31 mouse cellular contexts compared by ENCODE assay signal in genomic region chr7:93855025-93855424, GRCm38 (mm10).
DNase-seq lines count a peak whose midpoint lies in the region; ATAC-seq lines count a peak whose summit lies in the region.
"Had no signal": no experiment of that assay in that cellular context is flagged by ENCODE, and none has a peak within 500 bp of the region (broad histone marks: within the 10 kb centered on the region; RNA-seq: fewer than 3 reads in every experiment).

No protein-coding gene starts in this region.

- peak; percentile 12 for DNase-seq in hindbrain, embryonic 11.5 days (ENCODE audit: low spot score)
- peak; percentile 85 for DNase-seq in midbrain, embryonic 11.5 days (ENCODE audit: low spot score, missing footprints)
- DNase-seq in spleen, postnatal 14 days (ENCODE audit: low spot score in 2 of 2) = no peak
- no peak for DNase-seq in natural killer cell, adult 2 months (ENCODE audit: low spot score in 2 of 2)
- no peak for DNase-seq in gastrocnemius, postnatal 25 days
- DNase-seq: adrenal gland, adult 2 months; B cell, adult 2 months; cerebellum, adult 8-10 months; cerebellum, postnatal 25 days; gastrocnemius, postnatal 36 days; heart, adult 2 months; heart, postnatal 4 days; kidney, adult 11 months; kidney, postnatal 25 days; left cerebral cortex, postnatal 4 days; liver, postnatal 0 days; lung, postnatal 4 days; right cerebral cortex, postnatal 25 days; thymus, postnatal 14 days had no signal

- H3K4me1 ChIP-seq in hindbrain, embryonic 11.5 days (replicated peaks; ENCODE audit: control insufficient read depth, insufficient read depth, low read length) = no peaks in the 10 kb centered on the region
- H3K4me1 ChIP-seq in hindbrain, embryonic 16.5 days (ENCODE audit: control insufficient read depth, insufficient read depth, low read depth, low read length) = no peaks in the 10 kb centered on the region
- H3K4me1 ChIP-seq in hindbrain, embryonic 13.5 days (replicated peaks) = no peaks in the 10 kb centered on the region
- H3K4me1 ChIP-seq in midbrain, embryonic 11.5 days (ENCODE audit: control insufficient read depth, insufficient read depth, low read length) = peaks cover 3% of the 10 kb centered on the region; the same call in 1 of the 2 replicates
- peaks cover 7% of the 10 kb centered on the region; the same call in 1 of the 2 replicates for H3K4me1 ChIP-seq in midbrain, embryonic 16.5 days (ENCODE audit: control insufficient read depth, insufficient read depth, low read length)
- H3K4me1 ChIP-seq: embryonic facial prominence, embryonic 12.5 days; heart, embryonic 12.5 days; liver, embryonic 12.5 days; megakaryocyte, embryonic 14.5 days; neural tube, embryonic 12.5 days had no signal

- no peaks in the 10 kb centered on the region for H3K27me3 ChIP-seq in hindbrain, embryonic 11.5 days (ENCODE audit: control insufficient read depth, insufficient read depth, low read length)
- no peaks in the 10 kb centered on the region for H3K27me3 ChIP-seq in hindbrain, embryonic 16.5 days (replicated peaks; ENCODE audit: control insufficient read depth, insufficient read depth, low read length)
- no peaks in the 10 kb centered on the region for H3K27me3 ChIP-seq in hindbrain, embryonic 13.5 days
- no peaks in the 10 kb centered on the region for H3K27me3 ChIP-seq in midbrain, embryonic 11.5 days (ENCODE audit: control insufficient read depth, insufficient read depth, low read length)
- no peaks in the 10 kb centered on the region for H3K27me3 ChIP-seq in midbrain, embryonic 16.5 days (ENCODE audit: control insufficient read depth, insufficient read depth, low read depth, low read length)
- H3K27me3 ChIP-seq: CH12.LX; embryonic facial prominence, embryonic 12.5 days; heart, embryonic 12.5 days; liver, embryonic 12.5 days; megakaryocyte, embryonic 14.5 days; neural tube, embryonic 12.5 days had no signal

- WGBS in hindbrain, embryonic 11.5 days = 46% methylated on average over 6 of the region's 6 CpGs
- 29% methylated on average over 6 of the region's 6 CpGs for WGBS in hindbrain, embryonic 16.5 days
- 30% methylated on average over 6 of the region's 6 CpGs for WGBS in hindbrain, embryonic 13.5 days
- 37% methylated on average over 6 of the region's 6 CpGs for WGBS in midbrain, embryonic 11.5 days
- 18% methylated on average over 6 of the region's 6 CpGs for WGBS in midbrain, embryonic 16.5 days

- H3K4me2 ChIP-seq in hindbrain, embryonic 11.5 days (replicated peaks; ENCODE audit: low read depth, low read length) = no peak overlapping the region
- no peak overlapping the region for H3K4me2 ChIP-seq in hindbrain, embryonic 16.5 days (ENCODE audit: low read length)
- H3K4me2 ChIP-seq in hindbrain, embryonic 13.5 days = 0 out of 2 replicates have a peak overlapping the region, but pooled peaks have one; percentile 1
- no peak overlapping the region for H3K4me2 ChIP-seq in midbrain, embryonic 11.5 days
- peak overlapping the region; percentile 12 for H3K4me2 ChIP-seq in midbrain, embryonic 16.5 days (ENCODE audit: low read length)
- H3K4me2 ChIP-seq: embryonic facial prominence, embryonic 12.5 days; heart, embryonic 12.5 days; liver, embryonic 12.5 days; neural tube, embryonic 12.5 days had no signal

- peak; percentile 51 for ATAC-seq in hindbrain, embryonic 11.5 days (ENCODE audit: low FRiP score)
- ATAC-seq in hindbrain, embryonic 16.5 days = no peak
- 0 out of 2 replicates have a peak, but pooled peaks have one; percentile 46 for ATAC-seq in hindbrain, embryonic 13.5 days (ENCODE audit: low FRiP score)
- peak; percentile 73 for ATAC-seq in midbrain, embryonic 11.5 days (ENCODE audit: low FRiP score)
- ATAC-seq in midbrain, embryonic 16.5 days = peak; percentile 39; the same call in 1 of the 2 replicates
- ATAC-seq: activated CD4-positive, CD25-positive, alpha-beta regulatory T cell, adult 4 months; inflammation-experienced regulatory T-cells, adult 6 months; liver, embryonic 12.5 days; liver, postnatal 0 days had no signal

- H3K36me3 ChIP-seq in hindbrain, embryonic 11.5 days (ENCODE audit: control insufficient read depth, insufficient read depth, low read length) = no peaks in the 10 kb centered on the region
- H3K36me3 ChIP-seq in hindbrain, embryonic 16.5 days (ENCODE audit: control insufficient read depth, insufficient read depth, low read length) = no peaks in the 10 kb centered on the region
- H3K36me3 ChIP-seq in hindbrain, embryonic 13.5 days = no peaks in the 10 kb centered on the region
- no peaks in the 10 kb centered on the region for H3K36me3 ChIP-seq in midbrain, embryonic 11.5 days (ENCODE audit: control insufficient read depth, insufficient read depth, low read length)
- no peaks in the 10 kb centered on the region for H3K36me3 ChIP-seq in midbrain, embryonic 16.5 days (ENCODE audit: control insufficient read depth, insufficient read depth, low read length)
- H3K36me3 ChIP-seq: embryonic facial prominence, embryonic 12.5 days; heart, embryonic 12.5 days; liver, embryonic 12.5 days; neural tube, embryonic 12.5 days had no signal

- H3K27ac ChIP-seq in hindbrain, embryonic 11.5 days (ENCODE audit: low read depth, low read length) = no peak overlapping the region
- no peak overlapping the region for H3K27ac ChIP-seq in hindbrain, embryonic 16.5 days (ENCODE audit: low read depth, low read length)
- no peak overlapping the region for H3K27ac ChIP-seq in hindbrain, embryonic 13.5 days
- H3K27ac ChIP-seq in midbrain, embryonic 11.5 days (ENCODE audit: low read depth, low read length) = no peak overlapping the region
- H3K27ac ChIP-seq in midbrain, embryonic 16.5 days (ENCODE audit: low read length) = no peak overlapping the region
- H3K27ac ChIP-seq: embryonic facial prominence, embryonic 12.5 days; heart, adult 2 months; layer of hippocampus, adult 2 months; liver, embryonic 12.5 days; neural tube, embryonic 12.5 days had no signal

- no peaks in the 10 kb centered on the region for H3K9me3 ChIP-seq in hindbrain, embryonic 11.5 days (ENCODE audit: control insufficient read depth, low read length)
- no peaks in the 10 kb centered on the region for H3K9me3 ChIP-seq in hindbrain, embryonic 16.5 days (ENCODE audit: control insufficient read depth, low read length)
- H3K9me3 ChIP-seq in hindbrain, embryonic 13.5 days = no peaks in the 10 kb centered on the region
- no peaks in the 10 kb centered on the region for H3K9me3 ChIP-seq in midbrain, embryonic 11.5 days (ENCODE audit: control insufficient read depth, low read length)
- H3K9me3 ChIP-seq in midbrain, embryonic 16.5 days (replicated peaks; ENCODE audit: control insufficient read depth, low read length, poor library complexity, severe bottlenecking) = no peaks in the 10 kb centered on the region
- H3K9me3 ChIP-seq: embryonic facial prominence, embryonic 12.5 days; liver, embryonic 12.5 days; megakaryocyte, embryonic 14.5 days; neural tube, embryonic 12.5 days had no signal

- H3K4me3 ChIP-seq in hindbrain, embryonic 11.5 days (ENCODE audit: low read depth, low read length) = no peak overlapping the region
- H3K4me3 ChIP-seq in hindbrain, embryonic 16.5 days (ENCODE audit: low read length) = no peak overlapping the region
- no peak overlapping the region for H3K4me3 ChIP-seq in hindbrain, embryonic 13.5 days
- no peak overlapping the region for H3K4me3 ChIP-seq in midbrain, embryonic 11.5 days (ENCODE audit: low read depth, low read length)
- H3K4me3 ChIP-seq in midbrain, embryonic 16.5 days (ENCODE audit: low read depth, low read length) = no peak overlapping the region
- H3K4me3 ChIP-seq: embryonic facial prominence, embryonic 12.5 days; heart, adult 2 months; heart, embryonic 12.5 days; layer of hippocampus, adult 2 months; liver, embryonic 12.5 days; megakaryocyte, embryonic 14.5 days; neural tube, embryonic 12.5 days had no signal

- H3K9ac ChIP-seq in hindbrain, embryonic 11.5 days (ENCODE audit: low read depth, low read length) = no peak overlapping the region
- no peak overlapping the region for H3K9ac ChIP-seq in hindbrain, embryonic 16.5 days (ENCODE audit: low read depth, low read length)
- H3K9ac ChIP-seq in hindbrain, embryonic 13.5 days = no peak overlapping the region
- H3K9ac ChIP-seq in midbrain, embryonic 11.5 days (ENCODE audit: low read length) = no peak overlapping the region
- H3K9ac ChIP-seq in midbrain, embryonic 16.5 days (ENCODE audit: low read depth, low read length) = no peak overlapping the region
- H3K9ac ChIP-seq: embryonic facial prominence, embryonic 12.5 days; heart, embryonic 12.5 days; liver, embryonic 12.5 days; liver, postnatal 0 days; neural tube, embryonic 12.5 days had no signal

Comparison
In these comparisons a context has a peak if more than half of its experiments do, and no peak if none do; other contexts are left out.
1. H3K4me2 ChIP-seq: peak in hindbrain, embryonic 13.5 days (single experiment) and midbrain, embryonic 16.5 days (single experiment); none in hindbrain, embryonic 11.5 days (single experiment), hindbrain, embryonic 16.5 days (single experiment) and midbrain, embryonic 11.5 days (single experiment).
2. DNase-seq: peak in hindbrain, embryonic 11.5 days (single experiment) and midbrain, embryonic 11.5 days (single experiment); none in spleen, postnatal 14 days (0 of 2), natural killer cell, adult 2 months (0 of 2) and gastrocnemius, postnatal 25 days (single experiment).